7 mouse cellular contexts compared by ENCODE assay signal in the genomic region with DNA sequence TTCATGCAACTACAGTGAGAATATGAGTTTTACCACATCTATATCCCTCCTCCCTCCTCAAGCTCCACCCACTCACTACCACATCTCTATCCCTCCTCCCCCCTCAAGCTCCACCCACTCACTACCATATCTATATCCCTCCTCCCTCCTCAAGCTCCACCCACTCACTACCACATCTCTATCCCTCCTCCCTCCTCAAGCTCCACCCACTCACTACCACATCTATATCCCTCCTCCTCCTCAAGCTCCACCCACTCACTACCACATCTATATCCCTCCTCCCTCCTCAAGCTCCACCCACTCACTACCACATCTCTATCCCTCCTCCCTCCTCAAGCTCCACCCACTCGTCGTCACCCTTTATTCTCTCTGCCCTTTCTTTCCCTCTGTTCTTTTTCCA.
DNase-seq lines count a peak whose midpoint lies in the region; ATAC-seq lines count a peak whose summit lies in the region.
"Not testable (repeated sequence)": the region's sequence is repeated elsewhere in the genome, so short reads cannot be mapped to it uniquely, and the experiment has no call there.

No protein-coding gene starts in this region.

- H3K4me3 ChIP-seq in ES-E14 (ENCODE audit: insufficient read depth in 1 of 2, low read depth in 1 of 2, low read length in 2 of 2, poor library complexity in 1 of 2, severe bottlenecking in 1 of 2), result peak overlapping the region in 1 of 2 experiments; percentile 32; a peak in 1 of 4 replicates
- not testable (repeated sequence) for H3K4me3 ChIP-seq in forebrain, embryonic 11.5 days (ENCODE audit: low read depth, low read length); liver, embryonic 15.5 days (replicated peaks)

- H3K4me2 ChIP-seq in forebrain, embryonic 11.5 days (ENCODE audit: low read depth, low read length, severe bottlenecking); liver, embryonic 15.5 days: not testable (repeated sequence)

- H3K27ac ChIP-seq in ES-E14 (ENCODE audit: insufficient read depth, low read depth, low read length, poor library complexity, severe bottlenecking); forebrain, embryonic 11.5 days (ENCODE audit: low read depth, low read length): not testable (repeated sequence)
- H3K27ac ChIP-seq in liver, embryonic 15.5 days (replicated peaks), result 0 out of 2 replicates have a peak overlapping the region, but pooled peaks have one; percentile 24

- H3K27me3 ChIP-seq in forebrain, embryonic 11.5 days (ENCODE audit: control insufficient read depth, insufficient read depth, low read length); liver, embryonic 15.5 days: not testable (repeated sequence)

- WGBS in forebrain, embryonic 11.5 days, result 71% methylated on average over 2 of the region's 2 CpGs
- WGBS in liver, embryonic 15.5 days (ENCODE audit: insufficient replicate concordance), result 36% methylated on average over 2 of the region's 2 CpGs

- H3K9ac ChIP-seq in ES-E14 (ENCODE audit: insufficient read depth, low read depth, low read length, poor library complexity, severe bottlenecking); forebrain, embryonic 11.5 days (ENCODE audit: low read length); liver, embryonic 15.5 days: not testable (repeated sequence)

- H3K9me3 ChIP-seq in ES-E14 (ENCODE audit: control insufficient read depth, insufficient read depth, low read depth, low read length); forebrain, embryonic 11.5 days (ENCODE audit: control insufficient read depth, low read length); liver, embryonic 15.5 days (replicated peaks): not testable (repeated sequence)

- peaks cover 16 to 38% of the 10 kb centered on the region in 2 experiments for H3K4me1 ChIP-seq in ES-E14 (ENCODE audit: control insufficient read depth in 2 of 2, insufficient read depth in 2 of 2, low read length in 2 of 2, poor library complexity in 1 of 2)
- not testable (repeated sequence) for H3K4me1 ChIP-seq in forebrain, embryonic 11.5 days (replicated peaks; ENCODE audit: control insufficient read depth, insufficient read depth, low read length)
- H3K4me1 ChIP-seq in liver, embryonic 15.5 days (replicated peaks), result peaks cover 90% of the 10 kb centered on the region

- ATAC-seq in forebrain, embryonic 11.5 days (replicated peaks; ENCODE audit: low FRiP score); liver, embryonic 15.5 days (ENCODE audit: insufficient read depth): not testable (repeated sequence)

- peak; percentile 39 to 47 for DNase-seq in B cell, adult 2 months
- DNase-seq in ES-E14 (ENCODE audit: low read depth, low spot score) (peak; percentile 73), WW6 (ENCODE audit: low read depth, low spot score) (peak; percentile 55)
- peak; percentile 22 for DNase-seq in forebrain, embryonic 11.5 days (ENCODE audit: low spot score)
- peak; percentile 57 for DNase-seq in naive thymus-derived CD4-positive, alpha-beta T cell, adult 2 months (ENCODE audit: low read depth)
- DNase-seq in thymus, postnatal 0 days (ENCODE audit: low spot score), result peak; percentile 36

- in situ Hi-C loops in ES-E14 (cut with MboI; ENCODE audit: low sequenced_read_pairs in 2 of 2, unreplicated experiment in 2 of 2), result not testable (repeated sequence)

- not testable (repeated sequence) for H3K36me3 ChIP-seq in ES-E14 (ENCODE audit: control insufficient read depth, insufficient read depth, low read length, poor library complexity, severe bottlenecking); forebrain, embryonic 11.5 days (ENCODE audit: control insufficient read depth, insufficient read depth, low read length); liver, embryonic 15.5 days (replicated peaks)

Comparison
In these comparisons a context has a peak if more than half of its experiments do, and no peak if none do; other contexts are left out.
1. DNase-seq: peak in every context shown above with its lines; median percentile 73 in ES-E14; 57 in naive thymus-derived CD4-positive, alpha-beta T cell, adult 2 months; 55 in WW6; 43 in B cell, adult 2 months; 36 in thymus, postnatal 0 days; 22 in forebrain, embryonic 11.5 days.